Mouse (Mus musculus) ES-E14 (cell line): ENCODE results near the gene Shc3. TPM values are rescaled to one million over a fixed set of nuclear protein-coding genes. Genes with fewer than 3 reads are reported as not detected.

ENCODE experiments used
- DNase-seq: peaks from one replicate; pipeline ENCODE4 v3.0.0-alpha.2; 2013; ENCODE audit warnings: low read depth, low spot score
- H3K27ac ChIP-seq: 2 replicates; pipeline ENCODE4 v1.5.1; 2012; ENCODE audit warnings: low read depth, mild to moderate bottlenecking, low read length, moderate library complexity, mixed read lengths; ENCODE audit not compliant: poor library complexity, insufficient read depth, severe bottlenecking
- H3K36me3 ChIP-seq: 2 replicates; pipeline ENCODE4 v1.6.1; 2012; ENCODE audit warnings: mild to moderate bottlenecking, low read length, moderate library complexity, mixed read lengths; ENCODE audit not compliant: control insufficient read depth, poor library complexity, insufficient read depth, severe bottlenecking
- H3K4me1 ChIP-seq, 2 experiments: fragments of 150-350 bp in 1 of 2; sonication (generic) in 1 of 2; 2 replicates each; pipeline ENCODE4 v1.6.1; 2012; ENCODE audit warnings: low read length in 2 of 2, mild to moderate bottlenecking in 1 of 2, mixed read lengths in 1 of 2; ENCODE audit not compliant: control insufficient read depth in 2 of 2, insufficient read depth in 2 of 2, poor library complexity in 1 of 2
- H3K4me3 ChIP-seq, 2 experiments: fragments of 150-350 bp in 1 of 2; sonication (generic) in 1 of 2; 2 replicates each; pipeline ENCODE4 v1.5.1; 2012; ENCODE audit warnings: low read length in 2 of 2, low read depth in 1 of 2, mild to moderate bottlenecking in 1 of 2, mixed read lengths in 1 of 2; ENCODE audit not compliant: insufficient read depth in 1 of 2, poor library complexity in 1 of 2, severe bottlenecking in 1 of 2
- H3K9ac ChIP-seq: 2 replicates; pipeline ENCODE4 v1.6.1; 2012; ENCODE audit warnings: low read depth, mild to moderate bottlenecking, low read length, mixed read lengths; ENCODE audit not compliant: poor library complexity, insufficient read depth, severe bottlenecking
- H3K9me3 ChIP-seq: fragments of 150-350 bp; sonication (generic); 2 replicates; pipeline ENCODE4 v1.6.1; 2012; ENCODE audit warnings: low read depth, mild to moderate bottlenecking, low read length; ENCODE audit not compliant: control insufficient read depth, insufficient read depth
- CHD2 ChIP-seq: IDR thresholded peaks from 2 replicates; pipeline ENCODE4 v1.6.1; 2014; ENCODE audit warnings: mild to moderate bottlenecking, low read depth, low read length, inconsistent platforms
- HCFC1 ChIP-seq: IDR thresholded peaks from 2 replicates; pipeline ENCODE4 v1.6.1; 2012; ENCODE audit warnings: low read length, inconsistent platforms, borderline replicate concordance; ENCODE audit not compliant: insufficient read depth
- MAFK ChIP-seq: IDR thresholded peaks from 2 replicates; pipeline ENCODE4 v1.6.1; 2014; ENCODE audit warnings: mild to moderate bottlenecking, low read depth, low read length, inconsistent platforms; ENCODE audit not compliant: insufficient read depth
- ZC3H11A ChIP-seq: IDR thresholded peaks from 2 replicates; pipeline ENCODE4 v1.6.1; 2012; ENCODE audit warnings: low read depth, mild to moderate bottlenecking, inconsistent platforms, low read length, borderline replicate concordance
- ZNF384 ChIP-seq: IDR thresholded peaks from 2 replicates; pipeline ENCODE4 v1.6.1; 2012; ENCODE audit warnings: low read depth, low read length, inconsistent platforms
- in situ Hi-C, 2 experiments: fragments of 600-800 bp; cut with MboI; formaldehyde crosslinking; loops; one replicate each; pipeline ENCODE4 v1.15.1; 2025; ENCODE audit warnings: low sequenced_read_pairs in 2 of 2, inconsistent platforms in 1 of 2; ENCODE audit not compliant: unreplicated experiment in 2 of 2
- total RNA-seq: library from RNA; depleted of rRNA; stranded (reverse); fragments of 300-350 nt; gene quantifications from 2 replicates; pipeline ENCODE4 v1.2.3, GENCODE M21; 2012

Gene Shc3
- total RNA-seq, 1 experiment = 1.4 TPM

GRCm38 (mm10) chr13:51397861-51398260 is 171.4 kb downstream of the Shc3 start:
- DNase-seq = no peak
- in situ Hi-C loops = no loop called here
- Histone ChIP-seq H3K36me3 (no peaks in the 10 kb centered on the region), H3K4me1 (peaks cover 2 to 15% of the 10 kb centered on the region in 2 experiments; a peak in 2 of 4 replicates), H3K9ac (no peak overlapping the region), H3K27ac (no peak overlapping the region), H3K4me3 (no peak overlapping the region), H3K9me3 (no peaks in the 10 kb centered on the region)
- TF ChIP-seq CHD2 (no peak), ZNF384 (no peak), HCFC1 (no peak), MAFK (no peak), ZC3H11A (no peak)

- TF ChIP-seq HCFC1 (no peak), MAFK (no peak), ZC3H11A (no peak), ZNF384 (no peak), CHD2 (no peak)
- in situ Hi-C loops = no loop called here
- DNase-seq = no peak
- H3K27ac ChIP-seq = no peak overlapping the region
- H3K4me1 ChIP-seq = no peaks in the 10 kb centered on the region
- H3K9me3 ChIP-seq = no peaks in the 10 kb centered on the region
- no peak overlapping the region for H3K4me3 ChIP-seq
- H3K9ac ChIP-seq = no peak overlapping the region
- H3K36me3 ChIP-seq = no peaks in the 10 kb centered on the region
Measured at GRCm38 (mm10) chr13:51392256-51392655, 177.0 kb downstream of the Shc3 start.

GRCm38 (mm10) chr13:51391359-51391916 is 177.8 kb downstream of the Shc3 start:
- DNase-seq = no peak
- H3K27ac ChIP-seq = no peak overlapping the region
- no peaks in the 10 kb centered on the region for H3K4me1 ChIP-seq
- in situ Hi-C loops = no loop called here
- no peak overlapping the region for H3K9ac ChIP-seq
- H3K9me3 ChIP-seq = no peaks in the 10 kb centered on the region
- no peak overlapping the region for H3K4me3 ChIP-seq
- H3K36me3 ChIP-seq = no peaks in the 10 kb centered on the region
- TF ChIP-seq MAFK = no peak
- TF ChIP-seq ZNF384 = no peak
- no peak for TF ChIP-seq ZC3H11A
- TF ChIP-seq HCFC1 = no peak
- no peak for TF ChIP-seq CHD2

GRCm38 (mm10) chr13:51390398-51390797 is 178.8 kb downstream of the Shc3 start:
- no peak for DNase-seq
- no peak overlapping the region for H3K27ac ChIP-seq

GRCm38 (mm10) chr13:51387908-51388307 is 181.3 kb downstream of the Shc3 start:
- Histone ChIP-seq H3K36me3 (no peaks in the 10 kb centered on the region), H3K9me3 (no peaks in the 10 kb centered on the region), H3K4me3 (no peak overlapping the region), H3K4me1 (no peaks in the 10 kb centered on the region), H3K9ac (no peak overlapping the region), H3K27ac (no peak overlapping the region)
- in situ Hi-C loops = no loop called here
- no peak for DNase-seq
- TF ChIP-seq HCFC1 (no peak), ZC3H11A (no peak), ZNF384 (no peak), CHD2 (no peak), MAFK (no peak)

More at GRCm38 (mm10) chr13:51390398-51390797, 178.8 kb downstream of the Shc3 start:
- Histone ChIP-seq H3K9me3 (no peaks in the 10 kb centered on the region), H3K9ac (no peak overlapping the region), H3K36me3 (no peaks in the 10 kb centered on the region), H3K4me3 (no peak overlapping the region), H3K4me1 (no peaks in the 10 kb centered on the region)
- TF ChIP-seq ZNF384 = no peak
- TF ChIP-seq HCFC1 = no peak
- no peak for TF ChIP-seq CHD2
- no peak for TF ChIP-seq MAFK
- no peak for TF ChIP-seq ZC3H11A
- in situ Hi-C loops = no loop called here
